Mouse (Mus musculus): ENCODE data around the gene Ptprd.

Gene Ptprd

GRCm38 (mm10) chr4:76368291-76368690 is 1843.5 kb downstream of the Ptprd start:
- no peak for TF ChIP-seq GATA4 (IDR thresholded peaks at IDR 0.05; ENCODE audit: insufficient replicate concordance, low read length)

- TF ChIP-seq GATA4 (IDR thresholded peaks at IDR 0.05; ENCODE audit: insufficient replicate concordance, low read length) = no peak
Measured at GRCm38 (mm10) chr4:76367285-76367684, 1844.5 kb downstream of the Ptprd start.

GRCm38 (mm10) chr4:76365871-76366270 is 1845.9 kb downstream of the Ptprd start:
- no peak for TF ChIP-seq GATA4 (IDR thresholded peaks at IDR 0.05; ENCODE audit: insufficient replicate concordance, low read length)

- peak; percentile 89 for TF ChIP-seq GATA4 (IDR thresholded peaks at IDR 0.05; ENCODE audit: insufficient replicate concordance, low read length)
Measured at GRCm38 (mm10) chr4:76361546-76361945, 1850.2 kb downstream of the Ptprd start.

GRCm38 (mm10) chr4:76354167-76354566 is 1857.6 kb downstream of the Ptprd start:
- no peak for TF ChIP-seq GATA4 (IDR thresholded peaks at IDR 0.05; ENCODE audit: insufficient replicate concordance, low read length)

- TF ChIP-seq GATA4 (IDR thresholded peaks at IDR 0.05; ENCODE audit: insufficient replicate concordance, low read length) = no peak
Measured at GRCm38 (mm10) chr4:76352468-76352867, 1859.3 kb downstream of the Ptprd start.

GRCm38 (mm10) chr4:76351201-76351979 is 1860.4 kb downstream of the Ptprd start:
- no peak for TF ChIP-seq GATA4 (IDR thresholded peaks at IDR 0.05; ENCODE audit: insufficient replicate concordance, low read length)

GRCm38 (mm10) chr4:76350241-76350962 is 1861.4 kb downstream of the Ptprd start:
- TF ChIP-seq GATA4 (IDR thresholded peaks at IDR 0.05; ENCODE audit: insufficient replicate concordance, low read length) = no peak

GRCm38 (mm10) chr4:76344059-76344458 is 1867.7 kb downstream of the Ptprd start:
- peak; percentile 55; the same call in 1 of the 2 replicates for TF ChIP-seq GATA4 (IDR thresholded peaks at IDR 0.05; ENCODE audit: insufficient replicate concordance, low read length)

GRCm38 (mm10) chr4:76337926-76338325 is 1873.8 kb downstream of the Ptprd start:
- no peak for TF ChIP-seq GATA4 (IDR thresholded peaks at IDR 0.05; ENCODE audit: insufficient replicate concordance, low read length)

- 0 out of 2 replicates have a peak, but pooled peaks have one; percentile 27 for TF ChIP-seq GATA4 (IDR thresholded peaks at IDR 0.05; ENCODE audit: insufficient replicate concordance, low read length)
Measured at GRCm38 (mm10) chr4:76327346-76327745, 1884.4 kb downstream of the Ptprd start.

- TF ChIP-seq GATA4 (IDR thresholded peaks at IDR 0.05; ENCODE audit: insufficient replicate concordance, low read length) = no peak
Measured at GRCm38 (mm10) chr4:76325646-76326045, 1886.1 kb downstream of the Ptprd start.

- TF ChIP-seq GATA4 (IDR thresholded peaks at IDR 0.05; ENCODE audit: insufficient replicate concordance, low read length) = no peak
Measured at GRCm38 (mm10) chr4:76324928-76325327, 1886.8 kb downstream of the Ptprd start.

GRCm38 (mm10) chr4:76324509-76324908 is 1887.3 kb downstream of the Ptprd start:
- no peak for TF ChIP-seq GATA4 (IDR thresholded peaks at IDR 0.05; ENCODE audit: insufficient replicate concordance, low read length)

GRCm38 (mm10) chr4:76319874-76320273 is 1891.9 kb downstream of the Ptprd start:
- no peak for TF ChIP-seq GATA4 (IDR thresholded peaks at IDR 0.05; ENCODE audit: insufficient replicate concordance, low read length)

- TF ChIP-seq GATA4 (IDR thresholded peaks at IDR 0.05; ENCODE audit: insufficient replicate concordance, low read length) = no peak
Measured at GRCm38 (mm10) chr4:76315977-76316376, 1895.8 kb downstream of the Ptprd start.
